Mouse (Mus musculus) spleen, adult 2 months (tissue): ENCODE data around the gene Ppp1r9b.

Source experiments
- CTCF ChIP-seq: fragments of 200-500 bp; IDR thresholded peaks from 2 replicates; pipeline ENCODE4 v1.5.1; 2011; ENCODE audit warnings: mild to moderate bottlenecking, inconsistent platforms; ENCODE audit not compliant: insufficient read depth, insufficient read length, insufficient replicate concordance; ENCODE audit errors: extremely low read depth
- POLR2A ChIP-seq: fragments of 200-500 bp; IDR thresholded peaks from 2 replicates; pipeline ENCODE4 v1.6.1; 2011; ENCODE audit warnings: low read depth, low read length, inconsistent platforms

DNA sequence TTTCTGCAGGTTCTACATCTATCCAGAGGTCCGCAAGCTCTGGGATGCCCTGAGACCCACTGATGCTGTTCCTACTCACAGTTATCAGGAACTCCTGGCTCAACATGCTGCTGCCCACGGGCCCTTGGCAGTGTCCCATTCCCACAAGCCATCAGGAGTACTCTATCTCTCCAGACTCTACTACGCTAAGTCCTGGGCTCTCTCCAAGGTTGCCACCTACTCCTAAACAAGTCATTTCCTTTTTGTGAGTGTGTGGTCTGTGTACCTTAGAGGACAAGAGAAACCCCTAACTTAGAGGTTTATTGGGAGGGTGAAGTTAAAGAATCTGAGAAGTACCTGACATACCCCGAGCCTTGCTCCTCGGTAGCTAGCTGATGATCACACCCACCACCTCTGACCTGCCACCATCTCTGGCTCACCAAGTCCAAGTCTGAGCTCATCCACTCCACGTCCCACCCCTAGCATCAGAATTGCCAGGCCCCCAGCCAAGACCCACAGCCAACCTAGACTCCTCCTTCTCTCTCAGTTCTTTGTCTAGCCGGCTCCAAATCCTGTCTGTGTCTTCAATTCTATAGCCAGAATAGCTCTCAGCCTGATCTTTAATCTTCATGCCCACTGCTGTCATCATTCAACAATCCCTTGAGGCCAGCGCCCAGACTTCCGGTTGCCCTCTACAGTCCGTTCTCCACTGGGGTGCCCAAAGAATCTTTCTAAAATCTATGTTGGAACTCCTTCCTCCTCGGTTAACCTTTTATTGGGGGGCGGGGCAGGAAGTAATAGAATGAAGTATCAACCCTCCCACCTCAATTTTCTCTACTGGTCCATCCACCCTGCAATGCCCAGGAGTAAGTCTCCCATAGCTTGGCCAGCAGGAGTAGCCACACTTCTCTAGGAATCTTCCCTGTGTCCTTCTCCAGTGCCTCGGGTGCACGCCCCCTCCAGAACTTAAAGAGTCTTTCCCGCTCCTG is 18.1 kb downstream of the Ppp1r9b start:
- no peak for TF ChIP-seq POLR2A
- TF ChIP-seq CTCF = no peak
